Mouse (Mus musculus) cerebellum, adult 2 months (tissue): ENCODE data around the gene Tinagl1.

Source experiments
- CTCF ChIP-seq: fragments of 200-500 bp; IDR thresholded peaks from 2 replicates; pipeline ENCODE4 v1.5.1; 2011; ENCODE audit warnings: low read depth, mild to moderate bottlenecking, control low read depth, low read length, moderate library complexity, borderline replicate concordance; ENCODE audit not compliant: insufficient read depth
- POLR2A ChIP-seq: fragments of 200-500 bp; IDR thresholded peaks from 2 replicates; pipeline ENCODE4 v1.6.1; 2011; ENCODE audit warnings: low read length, control low read depth, borderline replicate concordance; ENCODE audit not compliant: insufficient read depth

DNA sequence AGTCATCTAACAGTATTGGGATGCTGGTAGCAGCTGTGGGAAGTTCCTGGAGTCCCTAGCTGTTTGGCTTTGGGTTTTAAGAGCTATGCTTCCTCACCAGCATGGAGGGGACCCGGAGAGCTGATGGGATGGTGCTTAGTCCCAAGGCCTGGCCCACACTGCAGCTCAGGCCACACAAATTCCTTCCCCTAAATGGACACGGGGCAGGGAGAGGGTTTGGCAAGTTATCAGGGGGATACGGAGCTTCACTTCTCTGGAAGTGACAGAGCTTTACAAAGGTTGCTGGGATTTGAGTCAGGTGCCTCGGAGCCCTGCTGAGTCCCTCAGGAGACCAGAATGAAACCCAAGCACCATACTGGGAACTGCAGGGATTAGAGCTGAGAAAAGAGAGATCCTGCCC, 13.6 kb downstream of the Tinagl1 start:
- no peak for TF ChIP-seq CTCF
- no peak for TF ChIP-seq POLR2A
